Mouse (Mus musculus): ENCODE results near the gene Adgrf5.
A peak's percentile ranks its signal among the peaks of the same experiment; 100 is the strongest.
"Not testable (repeated sequence)": the region's sequence is repeated elsewhere in the genome, so short reads cannot be mapped to it uniquely, and the experiment has no call there.

Gene Adgrf5

GRCm38 (mm10) chr17:43460245-43461181 lies 100.3 kb downstream of the Adgrf5 start:
- peak; percentile 22 for DNase-seq (ENCODE audit: low read depth)

GRCm38 (mm10) chr17:43470039-43470438 lies 109.8 kb downstream of the Adgrf5 start:
- no peak for DNase-seq (ENCODE audit: low read depth)

DNA sequence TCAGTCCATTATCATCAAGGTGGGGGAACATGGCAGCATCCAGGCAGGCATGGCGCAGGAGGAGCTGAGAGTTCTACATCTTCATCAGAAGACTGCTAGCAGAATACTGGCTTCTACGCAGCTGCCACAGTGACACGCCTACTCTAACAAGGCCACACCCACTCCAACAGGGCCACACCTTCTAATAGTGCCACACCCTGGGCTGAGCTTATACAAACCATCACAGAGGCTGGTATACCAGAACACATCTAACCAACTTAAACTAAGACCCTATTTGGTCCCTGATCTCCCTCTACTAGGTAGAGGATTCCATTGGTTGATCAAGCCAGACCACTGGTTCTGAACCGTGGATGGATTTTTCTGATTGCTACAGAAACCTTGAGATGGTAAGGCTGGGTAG lies 112.3 kb downstream of the Adgrf5 start:
- no peak for DNase-seq (ENCODE audit: low read depth)

- no peak for DNase-seq (ENCODE audit: low read depth)
Observed at GRCm38 (mm10) chr17:43474775-43475174, 114.5 kb downstream of the Adgrf5 start.

- DNase-seq (ENCODE audit: low read depth), result no peak
Observed at GRCm38 (mm10) chr17:43477621-43478020, 117.4 kb downstream of the Adgrf5 start.

DNA sequence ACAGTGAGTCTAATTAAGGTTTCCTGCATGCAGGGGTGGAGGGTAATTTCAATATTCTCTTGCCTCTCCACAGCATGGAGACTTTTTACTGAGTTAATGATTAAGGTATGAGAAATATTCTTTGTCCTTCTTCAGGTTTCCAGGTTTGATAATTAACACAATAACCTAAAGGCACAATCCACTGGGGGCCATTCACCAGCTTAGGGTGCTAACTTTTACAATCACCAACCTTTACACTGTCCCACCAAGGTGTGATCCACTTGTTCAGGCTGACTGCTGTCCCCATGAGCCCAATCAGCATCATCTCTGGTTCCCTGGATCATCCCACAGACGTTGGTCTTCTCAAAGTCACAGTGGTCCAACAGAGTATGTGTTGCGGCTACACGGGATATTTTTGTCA lies 125.7 kb downstream of the Adgrf5 start:
- DNase-seq (ENCODE audit: low read depth), result no peak

DNA sequence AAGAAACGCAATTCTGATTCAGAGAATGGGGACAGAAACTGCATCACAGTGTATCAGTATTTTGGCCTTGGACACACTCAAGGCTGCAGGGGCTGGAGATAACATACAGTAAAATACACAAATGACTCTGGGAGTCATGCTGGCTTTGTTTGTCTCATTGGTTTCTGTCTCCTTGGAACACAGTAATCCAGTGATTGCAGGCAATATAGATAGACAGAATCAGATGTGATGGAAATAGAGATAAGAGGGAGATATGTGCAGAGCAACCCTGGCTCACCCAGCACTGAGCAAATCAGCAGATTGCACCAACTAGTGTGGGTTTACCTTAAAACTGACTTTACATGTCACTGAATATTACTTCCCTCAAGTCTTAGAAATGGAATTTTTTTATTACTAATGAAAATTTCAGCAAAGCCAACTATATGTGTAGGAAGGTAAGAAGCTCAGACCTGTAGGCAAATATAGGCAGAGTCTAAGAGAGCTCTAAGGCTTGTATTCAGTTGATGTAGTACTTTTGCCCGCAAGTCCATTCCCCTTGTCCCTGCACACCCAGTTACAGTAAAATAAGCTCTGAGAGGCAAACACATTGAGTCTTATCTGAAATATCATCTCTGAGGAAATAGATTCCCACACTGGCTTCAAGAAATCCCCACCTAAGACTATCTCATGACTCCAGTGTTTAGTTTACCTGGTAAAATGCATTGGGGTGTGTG lies 128.3 kb downstream of the Adgrf5 start:
- DNase-seq (ENCODE audit: low read depth), result no peak

- not testable (repeated sequence) for DNase-seq (ENCODE audit: low read depth)
Observed at GRCm38 (mm10) chr17:43490371-43490770, 130.1 kb downstream of the Adgrf5 start.

DNA sequence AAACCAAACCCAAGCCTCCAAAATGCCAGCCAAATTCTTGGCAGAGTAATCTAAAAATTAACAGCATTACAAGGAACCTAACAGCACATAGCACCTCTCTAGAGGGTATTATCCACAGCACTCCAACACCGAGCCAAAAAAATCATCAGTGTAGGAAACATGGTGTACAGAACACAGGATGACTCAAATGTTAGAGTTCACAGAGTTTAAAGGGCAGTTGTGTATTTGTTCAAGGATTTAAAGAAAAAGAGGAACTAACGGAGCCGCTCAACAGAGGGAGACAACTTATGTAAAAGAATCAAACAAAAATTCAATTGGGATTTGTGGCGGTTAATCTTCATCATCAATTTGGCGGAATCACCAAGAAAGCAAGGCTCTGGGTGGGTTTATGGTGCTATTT lies 135.3 kb downstream of the Adgrf5 start:
- DNase-seq (ENCODE audit: low read depth), result no peak

DNA sequence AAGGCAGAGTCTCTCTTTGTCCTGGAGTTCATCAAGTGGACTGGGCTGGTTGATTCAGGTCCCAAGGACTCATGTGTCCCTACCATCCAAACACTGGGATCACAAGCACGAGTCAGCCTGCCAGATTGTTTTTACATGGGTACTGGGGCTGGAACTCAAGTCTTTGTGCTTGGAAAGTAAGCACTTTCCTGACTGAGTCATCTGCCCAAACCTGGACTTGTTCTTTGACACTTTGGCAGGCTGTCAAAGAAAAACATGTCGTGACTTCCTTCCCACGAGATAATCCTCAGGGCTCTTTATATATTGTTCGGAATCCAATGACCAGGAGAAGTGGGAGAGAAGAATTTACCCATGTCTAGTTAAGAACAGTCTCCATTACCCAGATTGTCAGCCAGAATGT lies 137.3 kb downstream of the Adgrf5 start:
- no peak for DNase-seq (ENCODE audit: low read depth)

DNA sequence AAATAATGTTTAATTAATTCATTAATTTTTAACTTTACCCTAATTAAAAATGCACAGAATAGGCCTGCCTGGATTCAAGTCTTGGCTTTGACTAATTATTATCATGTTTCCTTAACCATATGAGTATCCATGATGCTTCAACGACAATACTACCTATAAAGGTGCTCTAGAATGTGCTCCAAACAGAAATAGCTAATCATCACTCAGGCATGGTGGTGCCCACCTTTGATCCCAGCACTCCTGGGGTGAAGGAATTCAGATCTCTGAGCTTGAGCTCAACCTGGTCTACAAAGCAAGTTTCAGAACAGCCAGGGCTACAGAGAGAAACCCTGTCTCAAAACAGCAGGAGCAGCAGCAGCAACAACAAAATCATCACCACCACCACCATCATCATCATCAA lies 140.3 kb downstream of the Adgrf5 start:
- no peak for DNase-seq (ENCODE audit: low read depth)

- DNase-seq (ENCODE audit: low read depth), result no peak
Observed at GRCm38 (mm10) chr17:43501223-43501622, 141.0 kb downstream of the Adgrf5 start.

GRCm38 (mm10) chr17:43501631-43502030 lies 141.4 kb downstream of the Adgrf5 start:
- DNase-seq (ENCODE audit: low read depth), result no peak

DNA sequence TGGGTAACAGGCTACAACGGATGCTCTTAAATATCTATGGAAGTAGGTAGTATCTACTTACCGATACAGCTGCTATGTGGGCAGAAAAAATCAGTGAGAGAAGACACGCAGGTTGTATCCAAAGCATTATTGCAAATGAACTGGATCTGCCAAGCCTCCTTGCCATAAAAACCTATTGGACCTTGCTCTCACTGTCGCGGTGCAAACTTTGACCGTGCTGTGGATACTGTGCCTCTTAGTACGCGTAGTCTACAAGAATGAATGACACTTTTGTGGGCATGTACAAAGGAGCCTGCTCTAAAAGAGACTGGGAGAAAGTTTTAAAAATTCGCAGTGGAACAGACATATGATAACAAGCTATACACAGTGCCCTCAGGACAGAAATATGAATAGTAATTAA lies 142.3 kb downstream of the Adgrf5 start, which contains the start of gene Mep1a:
Gene Mep1a (minus strand): TSS at position 221 of the 400 bp plus-strand sequence.
- DNase-seq (ENCODE audit: low read depth), result no peak

DNA sequence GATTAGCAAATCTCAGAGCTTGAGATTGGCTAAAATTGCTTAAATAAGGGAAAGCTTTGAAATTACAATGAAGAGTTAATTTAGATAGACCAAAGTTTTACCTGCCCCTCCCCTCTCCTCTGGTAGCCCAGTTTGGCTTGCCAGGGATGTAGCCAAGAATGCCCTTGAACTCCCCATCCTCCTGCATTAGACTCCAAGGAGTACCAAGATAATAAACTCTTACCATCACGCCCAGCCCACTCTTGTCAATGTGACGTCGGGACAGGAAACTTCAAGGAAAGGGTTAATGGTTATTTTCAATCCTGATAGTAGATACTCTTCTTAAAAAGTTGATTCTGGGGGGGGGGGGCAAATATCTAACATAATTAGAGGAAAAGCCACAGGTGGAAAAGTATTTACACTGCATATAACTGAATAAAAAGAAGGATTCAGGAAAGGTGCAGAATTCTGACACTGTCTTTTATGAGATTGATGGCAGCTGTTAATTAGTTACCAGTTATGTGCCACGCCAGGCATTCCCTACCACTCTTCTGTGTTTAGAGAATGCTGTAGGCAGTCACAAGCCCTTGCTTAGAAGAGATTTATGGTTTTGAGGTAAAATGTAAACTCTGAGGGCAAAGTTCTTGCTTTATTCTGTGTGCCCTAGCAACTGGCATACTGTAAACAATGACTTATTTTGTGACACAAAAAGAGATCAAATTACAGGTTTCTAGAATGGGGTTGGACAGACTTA lies 143.8 kb downstream of the Adgrf5 start:
- no peak for DNase-seq (ENCODE audit: low read depth)

DNA sequence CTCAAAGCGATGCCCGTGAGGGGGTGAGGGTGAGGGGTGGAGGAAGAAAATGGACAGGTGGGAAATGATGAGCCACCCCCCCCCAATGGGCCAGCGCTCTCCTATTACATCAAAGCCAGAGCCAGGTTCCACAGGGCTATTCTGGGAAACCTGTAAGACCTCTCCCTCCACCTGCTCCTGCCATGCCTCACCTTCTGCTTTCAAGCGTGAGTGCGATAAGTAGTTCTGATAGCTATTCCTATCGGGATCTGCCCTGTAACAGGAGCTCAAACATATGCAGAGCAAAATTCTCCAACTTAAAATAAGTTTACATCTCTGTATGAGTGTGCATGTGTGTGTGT lies 144.3 kb downstream of the Adgrf5 start:
- no peak for DNase-seq (ENCODE audit: low read depth)

Data from naive thymus-derived CD4-positive, alpha-beta T cell, adult 2 months (primary cell).